Mouse (Mus musculus) lung, postnatal 4 days (tissue): ENCODE data around the gene Iars2.
"Not testable (repeated sequence)": the region's sequence is repeated elsewhere in the genome, so short reads cannot be mapped to it uniquely, and the experiment has no call there.

Experiments used
- DNase-seq, 2 experiments: peaks; one replicate each; pipeline ENCODE4 v3.0.0; 2021

The Iars2 gene

DNA sequence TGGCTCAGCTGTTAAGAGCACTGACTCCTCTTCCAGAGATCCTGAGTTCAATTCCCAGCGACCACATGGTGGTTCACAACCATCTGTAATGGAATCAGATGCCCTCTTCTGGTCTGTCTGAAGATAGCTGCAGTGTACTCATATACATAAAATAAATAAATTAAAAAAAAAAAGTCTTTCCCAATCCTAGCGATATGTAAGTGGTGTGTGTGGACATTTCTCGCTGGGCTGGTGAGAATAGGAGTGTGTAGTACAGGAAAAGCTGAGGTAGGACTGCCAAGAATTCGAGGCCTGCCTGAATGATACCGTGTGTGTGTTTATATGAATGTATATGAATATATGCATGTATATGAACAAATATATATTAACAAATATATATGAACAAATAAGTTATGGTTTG, 2.2 kb upstream of the Iars2 start:
- DNase-seq: no peak

DNA sequence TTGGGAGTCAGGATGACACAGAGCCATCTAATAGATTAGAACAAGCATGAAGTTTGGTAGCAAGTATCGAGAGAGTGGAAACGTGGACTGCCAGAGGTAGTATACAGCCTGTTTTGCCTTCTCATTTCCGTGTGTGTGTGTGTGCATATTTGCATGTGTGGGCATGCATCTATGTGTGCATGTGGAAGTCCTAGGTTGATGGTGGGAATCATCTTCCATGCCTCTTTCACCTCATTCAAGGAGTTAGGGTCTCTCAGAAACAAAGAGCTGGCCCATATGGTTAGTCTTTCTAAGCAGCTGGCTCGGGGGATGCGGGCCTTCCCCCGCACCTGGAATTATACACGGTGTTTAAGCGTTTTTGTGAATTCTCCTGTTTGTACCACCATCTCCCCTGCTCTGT, 655 bp upstream of the Iars2 start:
- no peak for DNase-seq

DNA sequence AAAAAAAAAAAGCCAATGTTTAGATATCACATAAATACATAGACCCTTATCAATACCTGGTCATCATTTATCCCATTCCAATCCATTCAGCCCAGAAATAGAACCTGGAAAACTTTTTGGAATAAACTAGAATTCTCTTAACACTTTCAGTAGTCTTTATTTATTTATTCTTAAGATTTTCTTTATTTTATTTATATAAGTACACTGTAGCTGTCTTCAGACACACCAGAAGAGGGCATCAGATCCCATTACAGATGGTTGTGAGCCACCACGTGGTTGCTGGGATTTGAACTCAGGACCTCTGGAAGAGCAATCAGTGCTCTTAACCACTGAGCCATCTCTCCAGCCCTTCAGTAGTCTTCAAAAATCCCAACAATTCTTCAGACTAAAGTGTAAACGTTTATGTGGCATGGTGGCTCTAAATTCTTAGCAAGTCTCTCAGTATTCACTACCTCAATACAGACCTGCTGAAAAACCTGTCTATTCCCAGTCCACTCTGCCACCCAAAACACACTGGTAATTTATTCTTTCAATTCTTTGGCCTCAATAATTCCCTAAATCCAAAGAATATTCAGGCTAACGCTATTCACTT, 1.3 kb downstream of the Iars2 start:
- not testable (repeated sequence) for DNase-seq

GRCm38 (mm10) chr1:185315846-185316568, 13.2 kb downstream of the Iars2 start:
- peak in 1 of 2 experiments; percentile 9 for DNase-seq

DNA sequence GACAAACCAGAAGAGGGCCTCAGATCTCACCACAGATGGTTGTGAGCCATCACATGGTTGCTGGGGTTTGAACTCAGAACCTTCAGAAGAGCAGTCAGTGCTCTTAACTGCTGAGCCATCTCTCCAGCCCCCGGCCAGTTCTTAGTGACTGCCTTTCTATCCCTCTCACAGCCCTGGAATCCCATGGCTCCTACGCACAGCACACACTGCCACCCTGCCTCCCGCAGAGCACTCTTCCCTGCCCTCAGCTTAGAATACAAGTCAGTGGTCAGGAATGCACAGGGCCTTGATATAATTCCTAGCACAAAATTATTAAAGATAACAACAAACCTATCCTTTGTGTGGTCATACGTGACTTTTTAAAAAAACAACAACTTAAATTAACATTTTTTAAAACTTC, 14.7 kb downstream of the Iars2 start:
- DNase-seq: no peak

- DNase-seq: no peak
Measured at GRCm38 (mm10) chr1:185311949-185312348, 17.2 kb downstream of the Iars2 start.

DNA sequence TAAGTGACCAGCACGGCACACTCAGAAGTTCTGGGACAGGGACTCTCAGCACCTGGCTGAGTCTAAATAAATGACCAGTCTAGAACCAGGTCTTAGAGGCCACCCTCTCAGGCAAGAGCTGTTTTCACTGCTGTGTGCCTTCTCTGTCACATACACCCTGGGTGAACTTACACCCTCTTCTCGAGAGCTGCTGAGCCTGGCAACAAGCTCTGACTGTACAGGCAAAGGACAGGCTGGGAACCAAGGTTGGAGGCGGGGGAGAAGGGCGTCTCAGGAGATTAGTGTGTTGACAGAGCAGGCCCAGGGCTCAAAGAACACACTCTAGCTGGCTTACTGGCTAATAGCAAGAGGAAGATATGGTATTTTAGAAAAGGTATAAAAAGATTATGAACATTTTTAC, 20.3 kb downstream of the Iars2 start:
- no peak for DNase-seq

- no peak for DNase-seq
Measured at GRCm38 (mm10) chr1:185308334-185308733, 20.9 kb downstream of the Iars2 start.

DNA sequence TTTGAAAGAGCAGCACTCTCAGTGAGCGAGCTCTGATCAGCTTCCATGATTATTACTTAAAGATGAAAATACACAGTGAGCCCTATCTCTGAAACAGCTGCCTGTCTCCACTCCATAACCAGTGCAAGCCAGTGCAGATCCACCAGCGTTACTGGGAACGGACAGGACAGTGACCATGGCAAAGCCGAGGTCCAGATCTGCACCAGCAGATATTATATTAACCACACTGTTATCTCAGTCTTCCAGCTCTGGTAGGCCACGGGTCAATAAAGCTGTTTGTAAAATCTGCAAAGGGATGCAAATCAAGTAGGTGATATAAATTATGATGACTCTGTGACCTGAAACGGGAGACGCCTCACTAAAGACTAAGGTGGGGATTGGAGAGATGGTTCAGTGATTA, 21.6 kb downstream of the Iars2 start:
- no peak for DNase-seq

- DNase-seq: no peak
Measured at GRCm38 (mm10) chr1:185306836-185307235, 22.4 kb downstream of the Iars2 start.

DNA sequence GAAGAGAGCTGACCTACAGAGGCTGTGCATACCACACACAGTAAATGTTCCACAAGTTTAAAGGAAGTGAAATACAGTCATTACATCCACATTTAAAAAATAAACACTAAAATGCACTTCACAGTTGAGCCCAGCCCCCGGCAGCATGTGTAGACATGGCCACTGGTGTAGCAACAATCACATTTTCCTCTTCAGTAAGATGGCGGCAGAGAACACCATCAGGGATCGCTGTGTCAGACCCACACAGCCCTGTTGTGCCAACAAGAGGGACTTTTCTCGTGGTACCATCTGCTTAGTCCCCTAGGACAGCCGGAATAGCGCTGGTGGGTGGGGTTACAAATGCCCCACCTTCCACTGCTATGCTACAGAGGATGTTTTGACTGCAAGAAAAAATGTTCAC, 26.4 kb downstream of the Iars2 start:
- DNase-seq: no peak

GRCm38 (mm10) chr1:185298496-185298895, 30.7 kb downstream of the Iars2 start:
- no peak for DNase-seq

DNA sequence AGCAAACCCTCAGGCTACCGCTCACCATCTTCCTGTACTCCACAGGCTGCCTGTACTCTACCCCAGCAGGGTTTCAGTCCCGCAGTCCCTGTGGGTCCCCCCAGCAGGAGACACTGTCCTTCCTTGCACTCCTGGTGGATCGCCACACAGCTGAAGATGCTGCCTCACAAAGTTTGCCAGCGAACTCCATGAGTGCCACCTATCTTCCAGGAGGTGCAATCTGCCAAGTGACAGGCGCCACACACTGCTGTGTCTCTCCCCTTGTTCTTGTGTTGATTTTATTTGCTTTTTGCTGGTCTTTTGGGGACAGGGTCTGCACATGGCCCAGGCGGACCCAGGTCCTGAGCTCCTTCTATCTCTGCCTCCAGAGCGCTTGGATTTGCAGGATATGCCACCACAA, 32.3 kb downstream of the Iars2 start:
- no peak for DNase-seq

GRCm38 (mm10) chr1:185292646-185293360, 36.4 kb downstream of the Iars2 start:
- no peak for DNase-seq

DNA sequence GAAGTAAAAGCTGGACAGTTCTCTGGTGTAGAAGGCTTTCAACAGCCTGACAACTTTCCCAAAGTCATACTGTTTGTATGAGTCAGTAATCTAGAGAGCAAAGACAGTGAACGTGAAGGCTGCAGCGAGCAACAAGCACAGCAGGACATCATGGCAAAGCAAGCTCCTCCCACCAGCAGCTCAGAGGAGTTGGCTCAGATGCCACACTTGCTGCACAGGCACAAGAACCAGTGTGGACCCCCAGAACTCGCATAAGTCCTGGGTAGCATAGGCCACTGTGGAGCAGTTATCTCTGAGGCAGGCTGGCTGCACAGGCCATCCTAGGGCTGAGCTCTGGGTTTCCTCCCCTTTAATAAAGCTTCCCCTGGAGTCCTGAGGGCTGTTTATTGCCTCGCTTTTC, 37.9 kb downstream of the Iars2 start:
- DNase-seq: no peak

- peak; percentile 22 to 38 for DNase-seq
Measured at GRCm38 (mm10) chr1:185289231-185289630, 40.0 kb downstream of the Iars2 start.

DNA sequence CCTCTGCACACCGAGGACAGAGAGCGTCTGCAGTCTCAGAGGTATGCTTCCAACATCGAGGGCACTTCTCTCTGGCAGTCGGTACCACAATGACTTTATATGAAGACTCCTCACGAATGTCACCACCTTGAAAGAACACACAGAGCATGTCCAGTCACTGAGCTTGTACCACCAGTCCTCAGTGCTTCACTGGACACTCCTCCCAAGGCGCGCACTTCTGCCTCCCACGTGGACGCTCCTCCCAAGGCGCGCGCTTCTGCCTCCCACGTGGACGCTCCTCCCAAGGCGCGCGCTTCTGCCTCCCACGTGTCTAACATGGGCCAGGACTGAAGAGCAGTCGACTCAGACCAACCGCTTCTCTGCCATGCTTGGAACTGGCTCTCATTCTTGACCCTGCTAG, 42.1 kb downstream of the Iars2 start:
- DNase-seq: no peak

DNA sequence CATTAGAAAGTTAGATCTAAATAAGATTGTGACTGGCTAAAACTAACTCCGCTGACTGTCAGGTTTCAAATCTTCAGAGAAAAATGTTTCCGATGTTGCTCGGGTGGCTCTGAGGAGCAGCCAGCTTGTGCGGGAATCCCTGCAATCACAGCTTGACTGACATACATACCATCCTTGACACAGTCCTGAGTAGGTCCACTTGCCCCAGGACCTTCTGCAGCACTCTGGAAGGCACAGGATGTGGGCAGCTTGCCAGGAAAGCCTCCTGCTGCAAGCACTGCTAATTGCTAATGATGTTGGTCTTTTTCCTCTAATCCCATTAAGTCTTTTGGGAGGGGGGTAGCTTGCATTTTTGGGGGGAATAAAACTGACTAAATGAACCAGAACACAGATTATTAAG, 44.0 kb downstream of the Iars2 start:
- DNase-seq: peak; percentile 64 to 75

DNA sequence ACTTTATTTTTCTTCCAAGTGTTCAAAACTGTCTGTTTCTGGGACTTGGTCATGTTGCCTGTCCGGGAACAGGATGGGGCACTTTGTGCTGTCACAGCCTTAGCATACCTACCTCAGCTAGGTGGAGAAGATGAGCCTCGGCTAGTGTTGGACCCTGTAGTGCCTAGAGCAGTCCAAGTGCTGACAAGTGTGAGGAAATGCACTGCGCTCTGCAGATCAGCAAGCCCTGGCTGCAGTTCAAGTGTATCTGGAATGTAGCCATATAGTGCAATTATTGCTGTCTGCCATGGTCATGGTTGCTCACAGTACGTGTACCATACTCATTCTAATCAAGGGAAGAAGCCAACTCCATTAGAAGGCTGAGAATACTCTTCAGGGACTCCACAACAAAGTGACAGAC, 44.5 kb downstream of the Iars2 start:
- peak; percentile 37 to 67 for DNase-seq

- no peak for DNase-seq
Measured at GRCm38 (mm10) chr1:185283247-185283646, 45.9 kb downstream of the Iars2 start.

DNA sequence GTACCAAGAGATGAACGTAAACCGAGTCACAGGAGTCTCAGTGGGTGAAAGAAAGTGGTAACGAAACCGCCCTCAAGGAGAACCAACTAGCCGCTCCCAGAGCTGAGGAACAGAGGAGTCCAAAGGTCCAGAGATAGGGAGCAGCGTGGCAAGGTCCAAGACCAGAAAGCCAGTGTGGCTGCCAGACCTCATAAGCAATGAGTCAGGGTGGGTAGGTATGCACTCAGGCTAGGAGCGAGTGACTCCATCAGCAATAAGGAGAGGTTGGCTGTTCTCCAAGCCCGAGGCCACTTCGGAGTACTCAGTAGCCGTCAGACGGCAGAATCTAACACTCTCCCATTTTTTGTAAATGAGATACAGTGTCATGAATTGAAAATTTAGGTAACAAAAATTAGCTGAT, 46.4 kb downstream of the Iars2 start:
- no peak for DNase-seq

GRCm38 (mm10) chr1:185280616-185281015, 48.6 kb downstream of the Iars2 start:
- DNase-seq: no peak

- no peak for DNase-seq
Measured at GRCm38 (mm10) chr1:185279288-185279687, 49.9 kb downstream of the Iars2 start.

GRCm38 (mm10) chr1:185277022-185277421, 52.2 kb downstream of the Iars2 start:
- DNase-seq: peak; percentile 39 to 65
